Mouse (Mus musculus) stomach, postnatal 0 days (tissue): ENCODE data around the gene Edn1.

Experiments used
- CTCF ChIP-seq: IDR thresholded peaks from 2 replicates; pipeline ENCODE4 v1.5.1; 2016; ENCODE audit warnings: antibody characterized with exemption, low read depth, mild to moderate bottlenecking, moderate library complexity
- EP300 ChIP-seq: optimal IDR thresholded peaks from 2 replicates; pipeline ENCODE3; 2016; ENCODE audit warnings: antibody characterized with exemption

DNA sequence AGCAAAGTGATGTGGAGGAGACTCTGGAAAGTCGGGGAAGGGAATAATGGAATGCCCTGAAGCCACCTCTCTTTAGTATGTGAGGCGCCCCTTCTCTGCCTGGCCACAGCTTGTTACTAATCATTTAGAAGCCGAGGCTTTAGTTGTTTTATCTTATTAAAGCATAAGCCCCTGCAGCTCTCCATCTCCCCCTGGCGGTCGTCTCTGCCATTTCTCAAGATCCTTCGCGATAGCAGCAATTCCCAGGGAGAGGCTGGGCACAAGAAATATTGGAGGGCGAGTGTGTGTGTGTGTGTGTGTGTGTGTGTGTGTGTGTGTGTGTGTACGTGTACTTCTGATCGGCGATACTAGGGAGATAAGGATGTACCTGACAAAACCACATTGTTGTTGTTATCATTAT, 709 bp upstream of the Edn1 start:
- peak; percentile 92 for TF ChIP-seq CTCF
- TF ChIP-seq EP300 = no peak
